Mouse (Mus musculus) neutrophil, adult 5-6 weeks (primary cell): ENCODE results near the gene Tmem56. TPM values are rescaled to one million over a fixed set of nuclear protein-coding genes. Genes with fewer than 3 reads are reported as not detected.
A peak's percentile ranks its signal among the peaks of the same experiment; 100 is the strongest.

ENCODE experiments used
- ATAC-seq: fragments of 151-379, 151-347 bp; 2 replicates; pipeline ENCODE4 v1.8.0; 2017; ENCODE audit warnings: mild to moderate bottlenecking, moderate TSS enrichment; ENCODE audit not compliant: insufficient number of reproducible peaks, poor library complexity, low FRiP score, severe bottlenecking; ENCODE audit errors: extremely low read depth
- total RNA-seq: library from RNA; stranded (forward); fragments of 200-1000 nt; gene quantifications from 2 replicates; pipeline ENCODE4 v1.2.3, GENCODE M21; 2017

The Tmem56 gene
- total RNA-seq, 1 experiment from 2014 or later: 1.4 TPM

GRCm38 (mm10) chr3:121186925-121187324 lies 96.0 kb downstream of the Tmem56 start:
- ATAC-seq: no peak

- ATAC-seq: no peak
Observed at GRCm38 (mm10) chr3:121185197-121185596, 97.7 kb downstream of the Tmem56 start.

- no peak for ATAC-seq
Observed at GRCm38 (mm10) chr3:121176011-121176410, 106.9 kb downstream of the Tmem56 start.

GRCm38 (mm10) chr3:121174248-121174945 lies 108.5 kb downstream of the Tmem56 start:
- ATAC-seq: no peak

GRCm38 (mm10) chr3:121172718-121173117 lies 110.2 kb downstream of the Tmem56 start:
- no peak for ATAC-seq

- ATAC-seq: no peak
Observed at GRCm38 (mm10) chr3:121171872-121172265, 111.0 kb downstream of the Tmem56 start.

- ATAC-seq: peak; percentile 95
Observed at GRCm38 (mm10) chr3:121171243-121171871, 111.5 kb downstream of the Tmem56 start, which contains the start of gene Rwdd3. TSS of gene Rwdd3 (minus strand) at chr3:121171695.

GRCm38 (mm10) chr3:121170631-121171030 lies 112.3 kb downstream of the Tmem56 start:
- ATAC-seq: no peak

GRCm38 (mm10) chr3:121169092-121169942 lies 113.6 kb downstream of the Tmem56 start:
- no peak for ATAC-seq

GRCm38 (mm10) chr3:121168581-121168980 lies 114.3 kb downstream of the Tmem56 start:
- ATAC-seq: no peak

- ATAC-seq: peak; percentile 80
Observed at GRCm38 (mm10) chr3:121163271-121163819, 119.6 kb downstream of the Tmem56 start.

- ATAC-seq: peak; percentile 33; the same call in 1 of the 2 replicates
Observed at GRCm38 (mm10) chr3:121161661-121162060, 121.2 kb downstream of the Tmem56 start.

- no peak for ATAC-seq
Observed at GRCm38 (mm10) chr3:121160424-121160823, 122.5 kb downstream of the Tmem56 start.

- ATAC-seq: peak; percentile 59
Observed at GRCm38 (mm10) chr3:121159566-121159965, 123.3 kb downstream of the Tmem56 start.

GRCm38 (mm10) chr3:121158901-121159351 lies 124.0 kb downstream of the Tmem56 start:
- ATAC-seq: no peak

- no peak for ATAC-seq
Observed at GRCm38 (mm10) chr3:121157546-121158330, 125.2 kb downstream of the Tmem56 start.

GRCm38 (mm10) chr3:121156451-121157186 lies 126.3 kb downstream of the Tmem56 start:
- no peak for ATAC-seq

GRCm38 (mm10) chr3:121156043-121156442 lies 126.9 kb downstream of the Tmem56 start:
- ATAC-seq: no peak
